Mouse (Mus musculus) testis, adult 2 months (tissue): ENCODE data around the gene Acp1.

ENCODE experiments used
- CTCF ChIP-seq: fragments of 200-500 bp; IDR thresholded peaks from 2 replicates; pipeline ENCODE4 v1.5.1; 2012; ENCODE audit warnings: low read depth, mild to moderate bottlenecking, inconsistent platforms, low read length, moderate library complexity; ENCODE audit not compliant: control insufficient read depth, insufficient read depth, insufficient replicate concordance
- POLR2A ChIP-seq: fragments of 200-500 bp; IDR thresholded peaks from 2 replicates; pipeline ENCODE4 v1.6.1; 2012; ENCODE audit warnings: low read depth, mild to moderate bottlenecking, inconsistent platforms, low read length, moderate library complexity; ENCODE audit not compliant: control insufficient read depth

DNA sequence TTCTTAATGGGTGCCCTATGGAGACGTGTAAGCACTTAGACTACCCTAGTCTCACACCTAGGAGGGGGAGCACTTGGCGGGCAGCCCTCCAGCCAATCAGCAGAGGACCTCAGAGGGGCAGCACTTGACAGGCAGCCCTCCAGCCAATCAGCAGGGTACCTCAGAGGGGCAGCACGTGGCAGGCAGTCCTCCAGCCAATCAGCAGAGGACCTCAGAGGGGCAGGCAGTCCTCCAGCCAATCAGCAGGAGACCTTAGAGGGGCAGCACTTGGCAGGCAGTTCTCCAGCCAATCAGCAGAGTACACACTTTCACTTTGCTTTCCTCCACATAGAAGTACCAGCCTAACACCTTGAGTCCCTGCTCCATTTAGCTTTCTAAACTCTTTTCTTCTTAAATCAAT, 11.0 kb upstream of the Acp1 start:
- no peak for TF ChIP-seq POLR2A
- TF ChIP-seq CTCF: no peak
